Mouse (Mus musculus) kidney, postnatal 25 days (tissue): Measurements from ENCODE around the gene Smyd5.
"Not testable (repeated sequence)": the region's sequence is repeated elsewhere in the genome, so short reads cannot be mapped to it uniquely, and the experiment has no call there.

ENCODE experiments used
- DNase-seq, 2 experiments: peaks; one replicate each; pipeline ENCODE4 v3.0.0; 2021; ENCODE audit warnings: mixed read lengths in 2 of 2

Gene Smyd5

DNA sequence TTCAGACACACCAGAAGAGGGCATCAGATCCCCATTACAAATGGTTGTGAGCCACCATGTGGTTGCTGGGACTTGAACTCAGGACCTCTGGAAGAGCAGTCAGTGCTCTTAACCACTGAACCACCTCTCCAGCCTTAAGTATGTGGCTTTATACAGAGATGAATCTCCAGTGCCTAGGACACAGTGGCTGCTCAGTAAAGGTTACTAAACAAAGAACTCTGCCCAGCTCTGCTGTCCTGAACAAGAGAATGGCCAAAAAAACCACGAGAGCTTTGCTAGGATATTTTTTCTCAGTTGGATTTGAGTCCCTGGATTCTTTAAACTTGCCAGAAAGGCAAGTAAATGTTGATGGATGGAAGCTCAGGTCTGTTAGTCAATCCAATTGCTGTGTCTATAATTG, 18.4 kb downstream of the Smyd5 start:
- DNase-seq, result not testable (repeated sequence)

DNA sequence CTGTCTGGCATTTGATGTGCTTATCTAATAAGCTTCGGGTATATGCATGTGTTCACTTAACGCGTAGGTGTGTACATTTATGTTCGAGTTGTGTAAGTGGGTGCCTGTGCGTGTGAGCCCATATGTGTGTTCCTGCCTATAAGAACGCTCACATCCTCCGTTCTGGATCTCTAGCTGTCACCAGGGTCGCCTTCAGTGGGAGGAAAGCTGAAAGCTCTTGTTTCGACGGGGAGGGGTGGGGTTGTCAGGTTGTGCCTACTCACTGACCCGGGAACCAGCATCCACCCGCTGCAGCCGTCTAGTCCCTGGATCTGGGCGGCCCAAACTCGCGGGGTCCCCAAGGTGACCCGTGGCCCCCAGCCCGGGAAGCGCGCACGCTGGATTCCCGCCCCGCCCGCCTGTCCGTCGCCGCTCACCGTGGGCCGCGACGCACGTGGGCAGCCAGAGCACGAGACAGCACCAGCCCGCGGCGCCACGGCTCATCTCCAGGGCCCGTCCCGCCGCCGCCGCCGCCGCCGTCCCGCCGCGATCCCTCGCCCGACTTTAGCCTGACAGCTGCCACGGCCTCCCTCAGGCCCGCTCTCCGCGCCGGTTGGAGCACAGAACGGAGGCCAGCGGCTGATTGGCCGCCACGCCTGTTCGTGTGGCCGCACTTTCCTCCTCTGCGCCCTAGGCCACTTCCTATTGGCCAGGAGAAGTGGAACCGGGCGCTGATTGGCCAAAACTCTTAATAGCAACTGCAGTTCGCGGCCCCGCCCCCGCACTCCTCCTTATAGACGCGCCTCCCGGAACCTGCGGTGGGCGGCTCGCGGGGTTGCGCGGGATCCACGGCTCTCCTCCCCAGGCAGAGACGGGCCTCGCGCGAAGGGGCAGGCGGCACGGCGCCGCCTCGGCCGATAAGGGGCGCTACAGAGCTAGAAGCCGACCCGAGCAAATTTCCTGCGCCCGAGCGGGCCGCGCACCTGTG, 19.2 kb downstream of the Smyd5 start, which contains the start of gene Cct7:
TSS of gene Cct7 (plus strand) at position 818 of the 967 bp plus-strand sequence.
- DNase-seq, result peak; percentile 100

DNA sequence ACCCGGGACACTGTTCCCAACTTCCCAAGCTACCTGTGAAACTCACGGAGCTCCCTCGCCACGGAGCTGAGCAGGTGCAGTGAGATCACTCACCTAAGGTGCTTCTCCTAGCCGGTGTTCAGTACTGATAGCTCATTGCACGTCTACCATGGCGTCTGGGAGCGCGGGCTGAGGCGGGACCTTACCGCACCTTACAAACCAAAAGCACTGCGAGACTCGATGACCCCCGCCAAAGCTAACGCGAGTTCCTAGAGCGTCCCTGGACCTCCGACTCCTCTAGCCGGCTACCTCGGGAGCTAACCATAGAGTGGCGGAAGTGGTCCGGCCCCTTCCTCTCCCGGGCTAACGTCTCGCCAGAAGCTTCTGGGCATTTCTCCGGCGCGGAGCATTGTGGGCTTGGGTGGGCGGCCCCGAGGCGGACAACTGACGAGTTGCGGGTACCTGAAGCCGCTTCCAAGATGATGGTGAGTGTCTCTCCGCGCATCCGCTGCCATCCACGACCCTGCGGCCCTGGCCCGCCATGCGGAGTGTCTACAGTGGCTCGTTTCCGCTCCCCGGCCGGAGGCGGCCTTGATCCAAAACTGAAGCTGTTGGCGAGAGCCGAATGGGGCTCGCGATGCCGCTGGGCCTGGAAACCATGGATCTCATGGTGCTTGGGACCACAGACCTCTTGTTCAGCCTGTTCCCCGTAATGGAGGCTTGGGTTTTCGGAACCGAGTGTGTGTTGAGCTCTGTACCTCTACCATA, 20.0 kb downstream of the Smyd5 start, which contains the start of gene Pradc1:
TSS of gene Pradc1 (minus strand) at position 307 of the 747 bp plus-strand sequence.
- peak; percentile 98 to 99 for DNase-seq

DNA sequence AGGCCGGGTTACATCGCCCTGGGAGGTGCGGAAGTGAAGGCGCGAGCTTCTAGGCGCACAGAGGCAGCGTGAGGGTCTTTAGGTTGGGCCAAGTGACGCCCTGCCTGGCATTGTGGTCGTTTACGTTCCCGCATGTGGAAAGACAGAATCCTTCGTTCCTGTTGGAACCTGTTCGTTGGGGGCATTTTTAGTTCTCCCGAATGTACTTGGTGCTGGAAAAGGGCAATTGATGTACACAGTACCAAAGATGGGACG, 20.5 kb downstream of the Smyd5 start:
- DNase-seq, result no peak

DNA sequence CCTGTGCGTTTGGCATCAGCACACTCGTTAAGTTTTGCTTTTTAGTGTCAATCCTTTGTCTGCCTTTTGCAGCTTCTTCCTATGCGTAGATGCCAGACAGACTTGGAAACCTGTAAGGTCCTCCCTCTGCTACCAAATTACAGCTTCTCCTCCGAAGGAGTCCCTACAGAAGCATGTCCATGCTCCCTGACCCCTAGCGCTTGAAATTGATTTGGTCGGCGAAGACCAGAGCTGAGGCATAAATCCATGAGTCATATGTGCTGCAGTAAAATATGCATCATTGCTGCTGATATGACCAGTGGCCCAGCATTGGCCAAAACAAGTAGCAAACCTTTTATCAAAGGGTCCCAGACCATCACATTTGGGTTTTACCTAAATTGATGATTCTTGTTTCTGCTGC, 21.0 kb downstream of the Smyd5 start:
- no peak for DNase-seq

DNA sequence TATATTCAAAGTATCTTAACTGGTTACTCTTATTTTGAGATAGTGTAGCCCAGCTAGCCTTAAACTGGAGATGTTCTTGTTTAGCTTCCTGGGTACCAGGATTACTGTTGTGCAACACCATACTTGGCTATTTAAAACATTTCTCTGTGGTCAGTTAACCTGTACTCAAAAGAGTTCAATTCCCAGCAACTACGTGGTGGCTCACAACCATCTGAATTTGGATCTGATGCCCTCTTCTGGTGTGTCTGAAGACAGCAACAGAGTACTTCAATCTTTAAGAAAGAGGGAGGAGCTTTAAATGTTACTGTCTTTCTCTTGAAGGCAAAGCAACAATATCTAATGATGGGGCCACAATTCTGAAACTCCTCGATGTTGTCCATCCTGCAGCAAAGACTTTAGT, 27.8 kb downstream of the Smyd5 start:
- no peak for DNase-seq

DNA sequence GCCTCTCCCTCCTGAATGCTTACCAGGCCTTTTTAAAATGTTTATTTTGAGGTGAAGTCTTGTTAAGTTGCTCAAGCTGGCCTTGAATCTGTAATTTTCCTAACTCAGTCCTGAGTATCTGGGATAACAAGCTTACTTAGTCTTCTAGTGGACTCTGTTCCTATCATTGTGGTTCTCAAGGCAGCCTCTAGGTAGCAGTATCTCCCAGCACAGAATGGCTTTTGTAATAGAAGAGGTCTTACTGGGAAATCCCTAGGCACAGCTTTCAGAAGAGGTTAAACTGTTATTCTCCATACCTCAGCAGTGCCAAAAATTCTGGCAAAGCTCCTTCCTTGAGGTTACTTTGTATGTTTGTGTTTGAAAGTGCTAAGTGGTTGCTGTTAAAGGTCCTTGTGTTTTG, 33.6 kb downstream of the Smyd5 start:
- DNase-seq, result no peak

DNA sequence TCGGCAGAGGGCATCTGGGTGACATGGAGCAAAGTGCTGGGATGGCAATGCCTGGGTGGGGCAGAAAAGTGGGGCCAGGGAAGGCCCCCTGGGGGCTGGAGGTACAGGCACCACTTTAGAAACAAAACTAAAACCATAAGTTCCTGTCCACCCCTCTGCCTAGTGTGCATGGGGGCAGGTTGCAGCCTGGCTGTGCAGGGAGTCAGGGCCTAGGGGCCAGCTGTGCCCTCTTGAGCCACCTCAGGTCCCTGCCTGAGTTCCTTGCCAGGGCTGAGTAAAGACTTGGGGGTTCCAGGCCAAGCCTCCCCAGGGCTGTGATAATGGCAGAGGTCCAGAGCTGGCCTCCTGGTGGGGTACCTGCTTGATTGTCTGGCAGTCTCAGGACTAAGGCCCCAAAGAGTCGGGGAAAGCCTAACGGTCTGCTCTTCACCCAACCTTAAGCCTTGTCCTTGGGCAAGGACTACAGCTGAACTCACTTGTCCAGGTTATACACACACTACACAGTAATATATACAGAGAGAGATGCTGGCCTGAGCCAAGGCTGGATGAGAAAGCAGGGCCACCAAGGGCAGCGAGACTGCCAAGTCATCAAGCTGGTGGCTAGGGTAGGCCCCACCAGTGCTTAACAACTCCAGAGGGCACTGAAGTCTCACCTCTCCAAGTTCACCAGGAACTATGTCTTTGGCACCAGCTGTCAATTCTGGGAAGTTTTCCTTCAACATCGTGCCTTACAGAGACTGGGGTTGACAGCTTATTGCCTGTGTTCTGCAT, 38.1 kb downstream of the Smyd5 start:
- DNase-seq, result no peak

DNA sequence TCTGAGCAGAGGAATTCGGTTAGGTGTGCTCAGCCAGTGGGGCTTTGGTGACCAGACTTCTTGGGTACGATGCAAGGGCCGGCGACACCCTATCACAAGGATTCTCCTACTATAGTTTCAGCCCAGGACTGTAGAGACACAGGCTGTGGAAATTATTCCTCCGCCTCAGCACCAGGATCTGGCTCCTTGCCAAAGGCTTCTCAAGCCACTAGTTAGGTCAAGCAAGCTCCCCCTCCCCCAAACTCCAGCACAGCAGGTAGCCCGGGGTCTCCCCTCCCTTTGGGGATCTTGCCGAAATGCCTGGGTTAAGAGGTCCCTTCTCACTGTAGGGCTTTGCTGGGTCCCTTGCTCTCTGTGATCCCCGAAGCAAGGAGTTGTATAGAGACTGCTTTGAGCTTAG, 40.2 kb downstream of the Smyd5 start:
- DNase-seq, result no peak

DNA sequence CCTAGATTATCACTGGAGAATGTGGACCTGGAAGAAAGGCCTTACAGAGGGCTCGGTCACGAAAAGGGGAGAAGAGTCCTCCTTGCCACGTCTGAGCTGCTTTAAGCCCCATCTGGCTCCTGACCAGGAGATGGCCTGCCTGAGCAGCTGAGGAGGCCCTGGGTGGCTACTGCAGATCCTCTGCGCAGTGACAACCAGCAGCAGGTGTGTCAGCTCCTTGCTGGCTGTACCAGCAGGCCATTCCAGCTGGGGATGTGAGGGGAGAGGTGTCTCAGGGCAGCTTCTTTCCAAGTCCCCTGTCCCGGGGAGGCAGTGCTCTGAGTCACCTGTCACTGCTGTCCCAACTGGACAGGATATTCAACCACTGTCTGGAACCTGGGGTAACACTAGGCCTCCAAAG, 40.8 kb downstream of the Smyd5 start:
- no peak for DNase-seq

DNA sequence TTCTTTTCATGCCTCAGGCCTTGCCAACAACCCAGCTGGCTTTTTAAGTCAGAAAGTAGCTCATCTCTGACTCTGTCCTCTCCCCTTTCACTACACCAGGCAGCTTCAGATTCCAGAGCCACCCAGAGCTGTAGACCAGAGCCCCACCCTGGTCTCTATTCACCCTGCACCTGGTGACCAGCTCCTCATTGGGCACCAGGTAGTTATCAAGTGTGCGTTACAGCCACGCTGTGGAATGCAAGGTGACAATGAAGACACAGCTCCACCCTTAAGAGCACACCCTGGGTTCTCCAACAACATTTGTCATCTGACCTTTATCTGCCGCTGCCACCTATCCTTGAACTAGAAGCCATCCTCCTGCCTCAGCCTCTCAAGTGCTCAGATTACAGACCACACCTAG, 43.8 kb downstream of the Smyd5 start:
- DNase-seq, result no peak

DNA sequence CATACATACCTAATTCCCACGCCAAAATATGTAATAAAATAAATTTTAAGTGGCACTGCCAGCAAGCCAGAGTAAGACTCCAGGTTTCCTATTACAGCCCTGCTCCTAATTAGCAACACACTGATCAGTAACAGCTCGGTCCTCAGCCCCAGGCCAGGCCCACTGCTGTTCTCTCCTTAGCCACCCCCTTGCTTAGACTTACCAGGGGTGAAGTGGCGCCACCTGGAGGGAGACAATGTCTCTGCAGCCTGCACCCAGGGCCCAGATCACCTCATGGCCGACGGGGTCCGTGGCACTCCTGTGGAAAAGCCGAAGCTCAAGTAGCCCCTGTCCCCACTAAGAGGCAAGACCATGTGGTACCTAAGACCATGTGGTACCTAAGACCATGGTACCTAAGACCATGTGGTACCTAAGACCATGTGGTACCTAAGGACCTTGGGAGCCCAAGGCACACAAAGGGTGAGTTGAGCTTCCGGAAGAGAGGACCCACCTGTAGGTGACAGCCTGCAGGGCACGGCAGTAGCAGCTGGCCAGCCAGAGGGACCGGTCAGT, 45.7 kb downstream of the Smyd5 start:
- DNase-seq, result peak in 1 of 2 experiments; percentile 10

DNA sequence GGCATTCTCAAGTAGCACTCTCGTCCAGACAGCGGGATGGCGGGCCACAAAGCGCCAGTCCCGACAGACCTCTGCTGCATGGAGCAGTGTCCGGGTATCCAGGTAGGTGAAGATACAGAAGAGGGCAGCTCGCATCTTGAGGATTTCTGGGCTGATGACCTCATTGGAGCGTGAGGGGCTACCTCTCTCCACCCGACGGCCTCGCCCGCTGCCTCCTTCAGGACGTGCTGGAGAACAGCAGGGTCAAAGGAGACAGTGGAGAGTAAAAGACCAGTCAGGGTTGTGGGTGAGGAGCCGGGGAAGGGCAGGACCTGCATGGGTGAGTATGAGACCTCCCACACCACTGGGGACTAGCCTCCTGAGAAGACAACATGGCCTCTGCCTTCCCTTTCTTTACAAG, 46.6 kb downstream of the Smyd5 start:
- DNase-seq, result no peak

DNA sequence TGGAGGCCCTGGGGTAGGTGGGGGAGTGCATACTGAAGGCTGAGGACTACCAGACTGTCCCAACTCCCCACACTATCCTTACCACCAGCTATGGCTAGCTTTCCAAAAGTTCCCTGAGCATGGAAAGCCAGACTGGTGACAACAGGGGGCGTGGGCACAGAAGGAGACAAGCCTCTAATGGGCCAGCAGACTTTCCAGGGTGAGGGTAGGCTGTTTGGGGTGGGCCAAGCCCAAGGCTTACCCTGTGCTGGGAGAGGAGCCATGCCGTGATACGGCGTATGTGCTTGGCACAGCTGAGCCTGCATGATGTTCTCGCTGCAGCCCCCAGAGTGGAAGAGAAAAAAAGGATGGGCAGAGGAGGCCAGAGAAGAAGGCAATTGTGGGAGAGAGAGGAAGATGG, 48.2 kb downstream of the Smyd5 start:
- DNase-seq, result no peak

DNA sequence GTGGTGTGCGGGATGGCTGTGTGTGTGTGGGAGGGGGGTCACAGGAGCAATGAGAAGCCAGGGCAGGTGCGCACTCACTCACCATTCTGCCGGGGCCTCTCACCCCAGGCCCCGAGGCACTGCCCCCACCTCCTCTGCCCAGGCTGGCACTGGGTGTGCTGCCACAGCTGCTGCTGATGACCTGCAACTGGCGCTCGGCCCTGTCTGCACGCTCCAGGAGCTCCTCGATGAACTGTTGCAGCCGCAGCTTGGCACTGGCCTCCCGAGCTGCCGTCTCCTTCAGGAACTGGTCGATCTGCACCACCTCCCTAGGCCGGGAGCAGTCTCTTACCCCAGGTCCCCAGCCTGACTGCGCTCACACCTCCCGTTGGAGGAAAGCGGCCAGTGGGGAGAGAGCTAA, 48.9 kb downstream of the Smyd5 start:
- DNase-seq, result peak; percentile 8 to 51

DNA sequence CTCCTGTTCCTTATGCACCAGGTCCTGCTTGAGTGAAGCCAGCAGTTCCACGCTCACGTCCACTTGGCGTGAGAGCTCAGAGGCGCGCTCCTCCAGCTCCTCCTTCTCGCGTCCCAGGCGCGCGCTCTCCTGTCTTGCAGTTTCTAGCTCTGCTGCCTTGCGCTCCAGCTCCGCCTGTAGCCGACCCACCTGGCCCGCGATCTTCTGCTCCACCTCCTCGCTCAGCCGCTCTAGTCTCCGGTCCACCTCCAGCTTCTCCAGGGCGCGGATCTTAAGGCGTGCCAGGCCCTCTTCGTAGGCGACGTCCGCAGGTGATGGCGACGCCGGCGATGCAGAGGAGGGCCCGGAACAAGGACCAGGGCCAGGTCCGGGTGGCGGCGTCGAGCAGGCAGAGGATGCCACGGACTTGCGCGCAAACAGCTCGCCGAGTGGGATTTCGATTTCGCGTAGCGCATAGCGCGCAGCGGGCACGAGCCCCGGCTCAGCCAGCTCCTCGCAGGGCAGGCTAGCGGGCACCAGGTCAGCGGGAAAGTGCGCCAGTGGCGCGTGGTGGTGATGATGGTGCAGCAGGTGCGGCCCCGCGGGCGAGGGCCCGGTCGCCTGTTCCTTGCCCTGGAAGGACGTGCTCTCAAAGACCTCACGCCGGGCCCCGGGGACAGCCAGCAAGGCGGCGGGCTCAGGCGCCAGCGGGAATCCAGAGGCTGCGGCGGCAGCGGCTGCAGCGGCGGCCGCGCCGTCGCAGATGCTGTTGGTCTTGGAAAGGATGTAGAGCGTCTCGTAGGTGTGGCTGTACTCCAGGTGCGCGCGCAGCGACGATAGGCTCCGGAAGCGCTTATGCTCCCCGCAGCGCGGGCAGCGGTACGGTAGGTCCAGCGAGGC, 52.3 kb downstream of the Smyd5 start:
- DNase-seq, result no peak

DNA sequence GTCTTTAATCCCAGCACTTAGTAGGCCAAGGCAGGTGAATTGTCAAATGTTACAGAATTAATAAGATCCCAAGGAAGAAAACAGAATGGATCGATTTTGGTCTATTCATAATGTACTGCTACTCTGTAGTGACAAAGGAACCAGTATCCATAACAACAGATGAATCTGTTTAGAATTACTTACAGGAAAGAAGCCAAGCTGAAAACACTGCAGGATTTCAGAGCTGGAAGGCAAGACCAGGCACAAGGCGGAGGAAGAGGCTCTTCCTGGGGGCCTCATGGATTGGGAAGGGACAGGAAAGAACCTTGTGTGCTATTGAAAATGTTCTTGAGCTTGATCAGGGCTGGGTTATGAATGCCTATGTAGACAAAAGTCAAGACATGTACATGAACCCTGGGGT, 53.9 kb downstream of the Smyd5 start:
- no peak for DNase-seq

DNA sequence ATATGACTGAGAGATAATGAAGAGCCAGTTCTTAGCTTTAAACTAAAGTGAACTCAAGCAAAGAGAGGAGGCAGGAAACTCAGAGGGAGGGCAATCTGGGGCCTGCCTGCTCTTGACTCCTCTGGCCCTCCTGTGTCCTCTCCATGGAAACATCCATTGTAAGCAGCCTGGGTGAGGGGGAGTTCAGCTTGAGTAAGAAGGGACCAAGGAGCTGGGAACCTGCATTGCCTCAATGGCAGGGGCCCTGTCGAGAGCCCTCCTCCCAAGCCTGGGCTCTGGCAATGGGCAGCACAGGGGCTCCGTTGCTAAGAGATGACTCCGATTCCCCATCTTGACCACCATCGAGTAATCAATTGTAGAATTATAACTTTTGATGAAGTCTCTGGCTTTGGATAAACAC, 56.7 kb downstream of the Smyd5 start:
- no peak for DNase-seq

DNA sequence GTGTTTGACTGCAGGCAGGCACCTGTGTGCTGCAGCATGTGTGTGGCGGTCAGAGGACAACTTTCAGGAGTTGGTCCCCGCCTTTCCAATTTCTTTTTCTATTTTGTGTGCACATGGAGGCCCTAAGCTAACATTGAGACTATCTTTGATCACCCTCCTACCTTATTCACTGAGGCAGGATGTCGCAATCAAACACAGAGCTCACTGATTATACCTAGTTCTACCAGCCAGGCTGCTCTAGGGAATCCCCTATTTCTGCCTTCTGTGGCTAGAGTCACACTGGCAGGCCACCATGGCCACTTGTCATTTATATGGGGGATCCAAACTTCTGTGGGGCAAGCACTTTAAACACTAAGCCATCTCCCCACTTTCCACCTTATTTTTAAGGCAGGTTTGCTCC, 57.9 kb downstream of the Smyd5 start:
- DNase-seq, result no peak

DNA sequence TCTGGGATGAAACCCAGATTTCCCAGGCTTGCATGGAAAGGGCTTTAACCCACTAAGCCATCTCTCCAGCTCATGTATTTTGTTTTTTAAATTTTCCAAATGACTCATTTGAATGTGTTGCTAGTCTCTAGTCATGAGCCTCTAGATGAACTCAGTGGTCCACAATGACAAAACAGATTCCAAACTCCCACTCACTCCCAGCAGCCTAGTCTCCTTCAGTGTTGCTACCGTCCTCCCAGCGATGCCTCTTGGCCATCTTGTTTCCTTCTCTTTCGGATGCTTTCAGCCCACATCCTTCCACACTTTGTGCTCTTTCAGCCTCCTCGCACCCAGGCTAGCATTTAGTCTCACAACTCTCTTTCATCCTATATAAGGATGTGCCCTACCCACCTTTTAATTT, 58.5 kb downstream of the Smyd5 start:
- DNase-seq, result no peak

DNA sequence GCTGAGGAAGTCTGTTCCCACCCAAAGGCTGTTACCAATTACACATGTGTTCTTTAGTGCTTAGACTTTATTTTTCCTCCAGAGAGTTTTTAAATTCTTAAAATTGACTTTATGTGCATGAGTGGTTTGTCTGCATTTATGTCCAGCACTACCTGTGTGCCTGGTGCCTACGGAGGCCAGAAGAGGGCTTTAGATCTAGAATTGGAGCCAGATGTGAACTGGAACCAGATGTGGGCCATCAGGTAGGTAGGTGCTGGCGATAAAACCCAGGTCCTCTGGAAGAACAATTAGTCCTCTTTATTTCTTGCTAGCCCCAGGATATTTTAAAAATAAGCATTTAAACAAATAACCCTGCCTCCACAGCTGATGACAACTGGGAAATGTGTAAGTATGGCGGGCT, 59.8 kb downstream of the Smyd5 start:
- DNase-seq, result no peak
